Mouse (Mus musculus) forebrain, embryonic 10.5 days (tissue): ENCODE data around the gene Mfsd6l. TPM values are rescaled to one million over a fixed set of nuclear protein-coding genes. Genes with fewer than 3 reads are reported as not detected.

Source experiments
- DNase-seq: peaks from one replicate; pipeline ENCODE4 v3.0.0-alpha.2; 2017; ENCODE audit warnings: low spot score; ENCODE audit errors: extremely low spot score
- H3K27ac ChIP-seq: fragments of 300-500 bp; sonication (generic); 2 replicates; pipeline ENCODE4 v1.5.1; 2016; ENCODE audit warnings: mild to moderate bottlenecking
- H3K27me3 ChIP-seq: fragments of 300-500 bp; sonication (generic); 2 replicates; pipeline ENCODE4 v1.6.1; 2016; ENCODE audit warnings: mild to moderate bottlenecking; ENCODE audit not compliant: poor library complexity, severe bottlenecking
- H3K36me3 ChIP-seq: fragments of 300-500 bp; sonication (generic); replicated peaks from 2 replicates; pipeline ENCODE4 v1.6.1; 2016; ENCODE audit warnings: mild to moderate bottlenecking, moderate library complexity
- H3K4me1 ChIP-seq: fragments of 300-500 bp; sonication (generic); 2 replicates; pipeline ENCODE4 v1.6.1; 2016
- H3K4me3 ChIP-seq: fragments of 300-500 bp; sonication (generic); 2 replicates; pipeline ENCODE4 v1.5.1; 2016; ENCODE audit warnings: mild to moderate bottlenecking, moderate library complexity
- H3K9me3 ChIP-seq: fragments of 300-500 bp; sonication (generic); 2 replicates; pipeline ENCODE4 v1.6.1; 2016; ENCODE audit warnings: mild to moderate bottlenecking, moderate library complexity
- WGBS: fragments of 180-500 bp; shearing (Covaris S2); methylation state at CpG from one replicate; pipeline ENCODE4 v1.1.7; 2016; 5-methylcytosine and 5-hydroxymethylcytosine counted together
- polyA plus RNA-seq: library from polyadenylated mRNA; unstranded; fragments of >200 nt; fragmentation: Nextera tagmentation; extraction: Ambion mirVana; gene quantifications from 2 replicates; pipeline ENCODE4 v1.2.1, GENCODE M21; 2016

Mfsd6l gene
- polyA plus RNA-seq, 1 experiment from 2014 or later: 0.22 TPM

GRCm38 (mm10) chr11:68532773-68533172 lies 23.2 kb upstream of the Mfsd6l start:
- no peaks in the 10 kb centered on the region for H3K9me3 ChIP-seq
- no peak overlapping the region for H3K4me3 ChIP-seq
- WGBS: 81% methylated on average over 5 of the region's 5 CpGs
- H3K27ac ChIP-seq: no peak overlapping the region
- no peak for DNase-seq
- no peaks in the 10 kb centered on the region; the same call in 1 of the 2 replicates for H3K27me3 ChIP-seq
- H3K36me3 ChIP-seq: no peaks in the 10 kb centered on the region
- H3K4me1 ChIP-seq: peaks cover 4% of the 10 kb centered on the region; the same call in 1 of the 2 replicates

GRCm38 (mm10) chr11:68533971-68534475 lies 22.0 kb upstream of the Mfsd6l start:
- no peak overlapping the region for H3K4me3 ChIP-seq
- 90% methylated on average over 6 of the region's 6 CpGs for WGBS
- H3K27me3 ChIP-seq: no peaks in the 10 kb centered on the region; the same call in 1 of the 2 replicates
- H3K27ac ChIP-seq: no peak overlapping the region
- no peak for DNase-seq
- no peaks in the 10 kb centered on the region for H3K36me3 ChIP-seq
- H3K9me3 ChIP-seq: no peaks in the 10 kb centered on the region
- peaks cover 4% of the 10 kb centered on the region; the same call in 1 of the 2 replicates for H3K4me1 ChIP-seq

GRCm38 (mm10) chr11:68536026-68536425 lies 20.0 kb upstream of the Mfsd6l start:
- Histone ChIP-seq H3K27ac (no peak overlapping the region), H3K4me1 (peaks cover 8% of the 10 kb centered on the region; the same call in 1 of the 2 replicates), H3K27me3 (no peaks in the 10 kb centered on the region), H3K36me3 (no peaks in the 10 kb centered on the region), H3K4me3 (no peak overlapping the region), H3K9me3 (no peaks in the 10 kb centered on the region)
- DNase-seq: no peak
- WGBS: 79% methylated on average over 4 of the region's 4 CpGs

GRCm38 (mm10) chr11:68536465-68536864 lies 19.5 kb upstream of the Mfsd6l start:
- Histone ChIP-seq H3K4me1 (peaks cover 4% of the 10 kb centered on the region; the same call in 1 of the 2 replicates), H3K36me3 (no peaks in the 10 kb centered on the region), H3K4me3 (no peak overlapping the region), H3K27ac (no peak overlapping the region), H3K27me3 (no peaks in the 10 kb centered on the region), H3K9me3 (no peaks in the 10 kb centered on the region)
- DNase-seq: no peak
- 58% methylated on average over 4 of the region's 4 CpGs for WGBS

- no peak overlapping the region for H3K27ac ChIP-seq
- H3K4me1 ChIP-seq: peaks cover 6% of the 10 kb centered on the region
- no peaks in the 10 kb centered on the region for H3K9me3 ChIP-seq
- 66% methylated on average over 5 of the region's 5 CpGs for WGBS
- H3K27me3 ChIP-seq: peaks cover 9% of the 10 kb centered on the region
- DNase-seq: no peak
- H3K4me3 ChIP-seq: no peak overlapping the region
- H3K36me3 ChIP-seq: no peaks in the 10 kb centered on the region
These were observed 16.4 kb upstream of the Mfsd6l start for GRCm38 (mm10) chr11:68539621-68540020.

GRCm38 (mm10) chr11:68544554-68544953 lies 11.4 kb upstream of the Mfsd6l start:
- no peaks in the 10 kb centered on the region for H3K9me3 ChIP-seq
- WGBS: 10% methylated on average over 8 of the region's 8 CpGs
- DNase-seq: no peak

GRCm38 (mm10) chr11:68545172-68545571 lies 10.8 kb upstream of the Mfsd6l start:
- Histone ChIP-seq H3K27me3 (peaks cover 16% of the 10 kb centered on the region), H3K27ac (no peak overlapping the region), H3K9me3 (no peaks in the 10 kb centered on the region), H3K4me3 (no peak overlapping the region), H3K4me1 (peaks cover 7% of the 10 kb centered on the region), H3K36me3 (no peaks in the 10 kb centered on the region)
- WGBS: 64% methylated on average over 7 of the region's 7 CpGs
- no peak for DNase-seq

More at GRCm38 (mm10) chr11:68544554-68544953, 11.4 kb upstream of the Mfsd6l start:
- peaks cover 16% of the 10 kb centered on the region for H3K27me3 ChIP-seq
- H3K27ac ChIP-seq: no peak overlapping the region
- no peaks in the 10 kb centered on the region for H3K36me3 ChIP-seq
- peaks cover 7% of the 10 kb centered on the region for H3K4me1 ChIP-seq
- H3K4me3 ChIP-seq: no peak overlapping the region

GRCm38 (mm10) chr11:68545682-68546222 lies 10.2 kb upstream of the Mfsd6l start:
- Histone ChIP-seq H3K27ac (no peak overlapping the region), H3K4me1 (peaks cover 7% of the 10 kb centered on the region), H3K27me3 (peaks cover 16% of the 10 kb centered on the region), H3K9me3 (no peaks in the 10 kb centered on the region), H3K36me3 (no peaks in the 10 kb centered on the region), H3K4me3 (no peak overlapping the region)
- no peak for DNase-seq
- WGBS: 77% methylated on average over 8 of the region's 8 CpGs

GRCm38 (mm10) chr11:68547484-68547883 lies 8.5 kb upstream of the Mfsd6l start:
- 85% methylated on average over 2 of the region's 2 CpGs for WGBS
- Histone ChIP-seq H3K27ac (no peak overlapping the region), H3K4me1 (peaks cover 7% of the 10 kb centered on the region), H3K36me3 (no peaks in the 10 kb centered on the region), H3K27me3 (peaks cover 16% of the 10 kb centered on the region), H3K9me3 (no peaks in the 10 kb centered on the region), H3K4me3 (no peak overlapping the region)
- DNase-seq: no peak

GRCm38 (mm10) chr11:68549597-68549996 lies 6.4 kb upstream of the Mfsd6l start:
- peaks cover 5% of the 10 kb centered on the region for H3K4me1 ChIP-seq
- WGBS: 53% methylated on average over 3 of the region's 3 CpGs
- no peak overlapping the region for H3K27ac ChIP-seq
- H3K36me3 ChIP-seq: no peaks in the 10 kb centered on the region
- H3K27me3 ChIP-seq: 0 out of 2 replicates have a peak, but pooled peaks cover 11% of the 10 kb centered on the region
- no peaks in the 10 kb centered on the region for H3K9me3 ChIP-seq
- H3K4me3 ChIP-seq: no peak overlapping the region
- no peak for DNase-seq

GRCm38 (mm10) chr11:68550358-68550757 lies 5.6 kb upstream of the Mfsd6l start:
- Histone ChIP-seq H3K27ac (no peak overlapping the region), H3K4me1 (no peaks in the 10 kb centered on the region), H3K9me3 (no peaks in the 10 kb centered on the region), H3K27me3 (peaks cover 18% of the 10 kb centered on the region), H3K4me3 (no peak overlapping the region), H3K36me3 (no peaks in the 10 kb centered on the region)
- DNase-seq: no peak
- 77% methylated on average over 4 of the region's 4 CpGs for WGBS

GRCm38 (mm10) chr11:68553981-68554471 lies 2.0 kb upstream of the Mfsd6l start:
- Histone ChIP-seq H3K9me3 (no peaks in the 10 kb centered on the region), H3K4me3 (no peak overlapping the region), H3K27ac (no peak overlapping the region), H3K36me3 (no peaks in the 10 kb centered on the region), H3K4me1 (peaks cover 8% of the 10 kb centered on the region), H3K27me3 (peaks cover 33% of the 10 kb centered on the region)
- DNase-seq: no peak
- WGBS: 46% methylated on average over 8 of the region's 8 CpGs

- 53% methylated on average over 1 of the region's 1 CpGs for WGBS
- DNase-seq: no peak
These were observed 3.6 kb downstream of the Mfsd6l start for GRCm38 (mm10) chr11:68559546-68559945.

More at GRCm38 (mm10) chr11:68559546-68559945, 3.6 kb downstream of the Mfsd6l start:
- H3K4me3 ChIP-seq: no peak overlapping the region
- H3K4me1 ChIP-seq: peaks cover 8% of the 10 kb centered on the region
- no peaks in the 10 kb centered on the region for H3K36me3 ChIP-seq
- H3K27me3 ChIP-seq: peaks cover 29% of the 10 kb centered on the region
- H3K9me3 ChIP-seq: no peaks in the 10 kb centered on the region
- no peak overlapping the region for H3K27ac ChIP-seq
